Mouse (Mus musculus) limb, embryonic 13.5 days (tissue): Measurements from ENCODE around the gene Spink2. TPM values are rescaled to one million over a fixed set of nuclear protein-coding genes. Genes with fewer than 3 reads are reported as not detected.

ENCODE experiments used
- ATAC-seq: fragments of 200-750 bp; cut with Nextera tagmentation; 2 replicates; pipeline ENCODE4 v1.8.0; 2017; ENCODE audit warnings: low read depth, moderate number of reproducible peaks, moderate TSS enrichment; ENCODE audit not compliant: low FRiP score
- H3K27ac ChIP-seq: fragments of 300-500 bp; sonication (generic); 2 replicates; pipeline ENCODE4 v1.5.1; 2015; ENCODE audit warnings: inconsistent platforms, mild to moderate bottlenecking, moderate library complexity
- H3K27me3 ChIP-seq: fragments of 300-500 bp; sonication (generic); 2 replicates; pipeline ENCODE4 v1.6.1; 2015; ENCODE audit warnings: mild to moderate bottlenecking, inconsistent platforms
- H3K36me3 ChIP-seq: fragments of 300-500 bp; sonication (generic); 2 replicates; pipeline ENCODE4 v1.6.1; 2015; ENCODE audit warnings: inconsistent platforms, mild to moderate bottlenecking, moderate library complexity
- H3K4me1 ChIP-seq: fragments of 300-500 bp; sonication (generic); 2 replicates; pipeline ENCODE4 v1.6.1; 2015; ENCODE audit warnings: inconsistent platforms
- H3K4me2 ChIP-seq: fragments of 300-500 bp; sonication (generic); replicated peaks from 2 replicates; pipeline ENCODE4 v1.6.1; 2015; ENCODE audit warnings: inconsistent platforms, mild to moderate bottlenecking, moderate library complexity
- H3K4me3 ChIP-seq: fragments of 300-500 bp; sonication (generic); 2 replicates; pipeline ENCODE4 v1.5.1; 2015; ENCODE audit warnings: moderate library complexity, mild to moderate bottlenecking, inconsistent platforms
- H3K9ac ChIP-seq: fragments of 300-500 bp; sonication (generic); 2 replicates; pipeline ENCODE4 v1.6.1; 2015; ENCODE audit warnings: mild to moderate bottlenecking, inconsistent platforms
- H3K9me3 ChIP-seq: fragments of 300-500 bp; sonication (generic); 2 replicates; pipeline ENCODE4 v1.6.1; 2016; ENCODE audit warnings: inconsistent platforms
- WGBS: fragments of 180-500 bp; shearing (Covaris S2); methylation state at CpG from one replicate; pipeline ENCODE4 v1.1.7; 2015; 5-methylcytosine and 5-hydroxymethylcytosine counted together
- polyA plus RNA-seq: library from polyadenylated mRNA; unstranded; fragments of >200 nt; fragmentation: Nextera tagmentation; extraction: Ambion mirVana; gene quantifications from 2 replicates; pipeline ENCODE4 v1.2.1, GENCODE M21; 2015

The Spink2 gene
- polyA plus RNA-seq, 1 experiment from 2014 or later: 1.9 TPM

DNA sequence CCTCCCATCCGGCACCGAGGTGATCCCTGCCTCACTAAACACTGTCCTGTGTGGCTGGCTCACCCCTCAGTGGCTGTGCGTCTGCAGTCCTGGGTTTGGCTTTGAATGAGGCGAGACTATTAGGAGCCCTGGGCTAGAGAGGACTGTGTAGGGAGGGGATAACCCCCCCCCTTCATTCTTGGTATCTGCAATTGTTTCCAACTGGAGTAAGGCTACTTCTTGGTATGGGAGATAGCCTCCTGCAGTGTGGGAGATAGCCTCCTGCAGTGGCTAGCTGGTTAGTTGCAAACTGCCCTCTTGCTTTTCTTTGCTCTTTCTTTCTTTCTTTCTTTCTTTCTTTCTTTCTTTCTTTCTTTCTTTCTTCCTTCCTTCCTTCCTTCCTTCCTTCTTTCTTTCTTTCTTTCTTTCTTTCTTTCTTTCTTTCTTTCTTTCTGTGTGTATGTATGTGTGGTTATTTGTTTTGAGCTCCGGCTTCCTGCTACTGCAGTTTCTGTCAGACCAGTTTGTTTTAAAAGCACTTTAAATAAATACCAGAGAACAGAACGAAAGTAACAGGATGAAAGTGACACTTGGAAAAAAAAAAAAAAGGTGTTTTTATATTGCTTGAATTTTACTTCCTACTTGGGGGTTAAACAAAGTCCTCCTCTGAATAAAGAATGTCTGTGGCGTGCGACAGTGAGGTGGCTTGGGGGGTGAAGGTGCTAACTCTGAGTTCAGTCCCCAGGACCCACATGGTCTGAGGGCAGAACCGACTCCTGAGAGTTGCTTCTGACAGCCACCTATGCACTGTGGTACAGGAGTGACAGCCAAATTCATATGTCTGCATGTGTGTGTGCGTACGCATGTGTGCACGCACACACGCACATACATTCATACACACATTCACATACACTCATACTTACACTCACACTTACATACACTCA is 45.3 kb downstream of the Spink2 start:
- no peak for ATAC-seq
- H3K27me3 ChIP-seq: no peaks in the 10 kb centered on the region
- H3K9ac ChIP-seq: no peak overlapping the region
- no peaks in the 10 kb centered on the region for H3K36me3 ChIP-seq
- H3K9me3 ChIP-seq: no peaks in the 10 kb centered on the region
- H3K4me3 ChIP-seq: no peak overlapping the region
- no peaks in the 10 kb centered on the region for H3K4me1 ChIP-seq
- H3K4me2 ChIP-seq: no peak overlapping the region
- WGBS: 59% methylated on average over 13 of the region's 13 CpGs
- H3K27ac ChIP-seq: no peak overlapping the region

DNA sequence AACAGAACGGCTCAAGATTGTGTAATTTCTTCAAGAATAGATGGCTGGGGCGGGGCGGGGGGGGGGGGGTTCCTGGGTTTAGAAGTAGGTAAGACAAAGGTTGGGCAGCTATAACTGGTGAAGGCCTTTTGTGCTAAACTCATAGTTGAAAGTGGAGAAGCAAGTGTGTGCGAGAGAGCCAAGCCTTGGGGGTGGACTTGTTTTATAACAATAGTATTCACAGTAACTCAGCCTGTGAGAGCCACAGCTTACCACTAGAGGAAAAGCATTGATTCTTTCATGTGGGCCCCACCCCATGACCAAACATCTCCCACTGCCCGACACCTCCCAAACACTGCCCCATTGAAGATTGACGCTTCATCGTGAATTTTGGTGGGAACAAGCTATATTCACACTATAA is 47.7 kb downstream of the Spink2 start:
- no peak for ATAC-seq
- Histone ChIP-seq H3K27me3 (no peaks in the 10 kb centered on the region), H3K4me1 (0 out of 2 replicates have a peak, but pooled peaks cover 3% of the 10 kb centered on the region), H3K36me3 (no peaks in the 10 kb centered on the region), H3K9me3 (no peaks in the 10 kb centered on the region), H3K9ac (no peak overlapping the region), H3K27ac (no peak overlapping the region), H3K4me2 (no peak overlapping the region), H3K4me3 (no peak overlapping the region)
- 61% methylated on average over 7 of the region's 7 CpGs for WGBS

DNA sequence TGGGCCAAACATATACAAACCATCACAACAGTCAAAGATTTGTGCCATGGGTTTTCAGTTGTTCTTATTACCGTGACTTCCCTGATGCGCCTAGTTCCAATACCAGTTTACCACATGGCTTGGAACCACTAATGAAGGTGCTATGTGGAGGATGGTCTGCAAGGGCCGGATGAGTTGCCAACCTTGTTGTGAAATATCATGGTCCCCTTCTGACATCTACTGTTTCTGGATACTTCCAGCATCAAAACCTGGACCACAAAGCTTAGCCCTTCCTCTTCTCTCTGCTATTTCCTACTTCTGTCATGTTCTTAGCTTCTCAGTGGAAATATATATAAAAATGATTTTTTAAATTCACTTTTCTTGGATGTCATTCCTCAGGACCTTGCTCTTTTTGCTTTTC is 48.7 kb downstream of the Spink2 start:
- H3K4me1 ChIP-seq: peaks cover 12% of the 10 kb centered on the region
- H3K36me3 ChIP-seq: no peaks in the 10 kb centered on the region
- ATAC-seq: no peak
- WGBS: 92% methylated on average over 3 of the region's 3 CpGs
- no peaks in the 10 kb centered on the region for H3K27me3 ChIP-seq
- H3K27ac ChIP-seq: no peak overlapping the region
- H3K4me3 ChIP-seq: no peak overlapping the region
- H3K4me2 ChIP-seq: no peak overlapping the region
- H3K9me3 ChIP-seq: no peaks in the 10 kb centered on the region
- no peak overlapping the region for H3K9ac ChIP-seq

DNA sequence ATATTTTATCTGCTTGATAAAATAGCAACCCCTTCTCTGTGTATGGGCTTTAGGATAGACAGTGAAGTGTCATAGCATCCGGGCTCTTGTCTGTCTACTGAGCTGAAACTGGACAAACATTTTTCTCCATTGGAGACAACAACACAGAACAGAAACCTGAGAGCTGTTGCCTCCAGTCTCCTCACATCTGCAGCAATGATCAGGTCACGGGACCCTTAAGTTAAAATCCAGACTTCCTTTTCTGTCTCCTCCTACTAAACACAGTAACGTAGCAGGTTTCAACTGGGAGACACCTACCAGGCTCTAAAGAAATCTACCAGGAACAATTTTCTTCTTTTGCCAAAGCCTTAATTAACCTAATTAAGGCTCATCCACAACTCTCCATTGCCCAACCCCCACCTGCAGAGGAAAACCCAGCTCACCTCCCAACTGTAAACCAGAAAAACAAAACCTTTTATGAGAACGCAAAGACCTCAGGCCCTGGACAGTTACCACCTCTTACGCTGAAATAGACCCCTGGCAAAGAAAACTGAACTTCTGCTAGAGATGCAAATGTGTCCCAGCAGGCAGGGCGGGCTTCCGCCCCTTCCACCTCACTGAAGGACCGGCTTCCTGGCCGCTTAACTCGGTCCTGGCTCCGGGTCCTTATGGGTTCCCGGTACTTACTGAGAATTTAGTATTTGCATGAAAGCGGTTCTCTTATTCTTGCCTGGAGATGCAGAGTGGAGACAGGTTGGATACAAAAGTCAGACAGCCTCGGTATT is 53.3 kb downstream of the Spink2 start:
- Histone ChIP-seq H3K36me3 (no peaks in the 10 kb centered on the region), H3K9me3 (no peaks in the 10 kb centered on the region), H3K27ac (peak overlapping the region; percentile 55; the same call in 1 of the 2 replicates), H3K27me3 (no peaks in the 10 kb centered on the region), H3K4me1 (peaks cover 19% of the 10 kb centered on the region), H3K4me2 (peak overlapping the region; percentile 28), H3K4me3 (no peak overlapping the region), H3K9ac (no peak overlapping the region)
- peak; percentile 76 for ATAC-seq
- 29% methylated on average over 14 of the region's 14 CpGs for WGBS

DNA sequence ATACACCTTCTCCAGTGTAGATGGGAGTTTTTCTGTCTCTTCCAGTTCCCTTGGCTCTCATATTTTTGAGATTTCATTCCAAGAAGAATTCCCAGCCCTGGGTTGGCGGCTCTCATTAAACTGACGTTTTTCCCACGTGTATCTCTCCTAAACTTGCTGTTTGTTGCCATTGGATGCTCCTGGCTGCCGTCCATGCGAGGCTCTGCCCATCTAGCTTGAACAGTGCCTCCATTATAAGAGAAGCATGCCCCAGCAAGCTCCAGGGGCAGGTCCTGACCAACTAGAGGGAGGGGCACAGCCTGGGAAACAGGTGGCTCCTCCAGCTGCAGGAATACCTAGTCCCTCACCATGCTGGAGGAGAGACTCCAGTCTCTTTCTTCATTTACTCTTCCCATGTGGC is 54.3 kb downstream of the Spink2 start:
- peak overlapping the region; percentile 63; the same call in 1 of the 2 replicates for H3K27ac ChIP-seq
- ATAC-seq: peak; percentile 69
- 41% methylated on average over 5 of the region's 5 CpGs for WGBS

DNA sequence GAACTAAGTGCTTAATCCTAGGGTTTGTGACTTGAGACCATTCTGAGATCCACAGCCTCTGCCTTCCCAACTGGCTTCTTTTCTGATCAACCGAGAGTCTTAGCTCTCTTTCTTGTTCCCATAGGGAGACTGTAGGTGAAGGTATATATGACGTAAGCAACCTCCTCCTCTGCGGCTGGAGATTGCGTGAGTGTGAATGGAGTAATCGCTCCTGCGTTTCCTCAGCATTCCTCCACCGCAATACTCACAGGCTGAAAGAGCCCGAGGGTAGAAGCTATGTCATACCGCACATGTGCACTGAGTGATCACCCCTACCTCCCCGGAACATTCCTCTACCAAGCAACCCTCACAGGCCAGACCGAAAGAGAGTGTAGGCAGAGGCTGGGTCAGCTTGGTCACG is 55.7 kb downstream of the Spink2 start:
- H3K36me3 ChIP-seq: no peaks in the 10 kb centered on the region
- no peak overlapping the region for H3K4me3 ChIP-seq
- H3K27ac ChIP-seq: no peak overlapping the region
- no peak overlapping the region for H3K4me2 ChIP-seq
- ATAC-seq: no peak
- H3K9ac ChIP-seq: no peak overlapping the region
- no peaks in the 10 kb centered on the region for H3K9me3 ChIP-seq
- peaks cover 19% of the 10 kb centered on the region for H3K4me1 ChIP-seq
- 92% methylated on average over 12 of the region's 12 CpGs for WGBS
- no peaks in the 10 kb centered on the region for H3K27me3 ChIP-seq

More for the DNA sequence above, 54.3 kb downstream of the Spink2 start:
- Histone ChIP-seq H3K4me1 (peaks cover 19% of the 10 kb centered on the region), H3K4me3 (no peak overlapping the region), H3K27me3 (no peaks in the 10 kb centered on the region), H3K9me3 (no peaks in the 10 kb centered on the region), H3K4me2 (0 out of 2 replicates have a peak overlapping the region, but pooled peaks have one; percentile 14), H3K9ac (no peak overlapping the region), H3K36me3 (no peaks in the 10 kb centered on the region)

Other genes with a start within 250 kb of the Spink2 start
- gene Srp72, start 236.8 kb downstream of the Spink2 start, polyA plus RNA-seq: 115 and 121 TPM in 2 replicates
- gene Arl9, start 207.4 kb downstream of the Spink2 start, polyA plus RNA-seq: not detected in 2 replicates
- gene Thegl, start 195.4 kb downstream of the Spink2 start, polyA plus RNA-seq: 0.20 TPM in 1 of 2 replicates, not detected in the other
- gene Hopx, start 96.3 kb downstream of the Spink2 start, polyA plus RNA-seq: 0.45 and 0.68 TPM in 2 replicates
- 56.2 and 57.2 TPM in 2 replicates for gene Rest, start 54.0 kb upstream of the Spink2 start, polyA plus RNA-seq
- gene Noa1, start 98.6 kb upstream of the Spink2 start, polyA plus RNA-seq: 25.8 and 26.7 TPM in 2 replicates
- 67.9 and 71.4 TPM in 2 replicates for gene Polr2b, start 98.7 kb upstream of the Spink2 start, polyA plus RNA-seq
- 33.4 and 35.0 TPM in 2 replicates for gene Igfbp7, start 196.6 kb upstream of the Spink2 start, polyA plus RNA-seq